Comparison of ENCODE assay signal across 30 mouse cellular contexts in genomic region chr10:89646918-89647317, GRCm38 (mm10). TPM values are rescaled to one million over a fixed set of nuclear protein-coding genes. Genes with fewer than 3 reads are reported as not detected.
"Had no signal": no experiment of that assay in that cellular context is flagged by ENCODE, and none has a peak within 500 bp of the region (broad histone marks: within the 10 kb centered on the region; RNA-seq: fewer than 3 reads in every experiment).

No protein-coding gene starts in this region.

- H3K9me3 ChIP-seq: embryonic facial prominence, embryonic 10.5 days; embryonic facial prominence, embryonic 12.5 days; embryonic facial prominence, embryonic 13.5 days; embryonic facial prominence, embryonic 15.5 days; forebrain, embryonic 10.5 days; forebrain, embryonic 12.5 days; forebrain, embryonic 13.5 days; forebrain, embryonic 15.5 days had no signal

- H3K4me3 ChIP-seq: embryonic facial prominence, embryonic 10.5 days; embryonic facial prominence, embryonic 12.5 days; embryonic facial prominence, embryonic 13.5 days; embryonic facial prominence, embryonic 15.5 days; erythroblast, embryonic 14.5 days; forebrain, embryonic 10.5 days; forebrain, embryonic 12.5 days; forebrain, embryonic 13.5 days; forebrain, embryonic 15.5 days; gastrocnemius, adult 2 months had no signal

- DNase-seq: cerebellum, adult 2 months; cerebellum, adult 8-10 months; cerebellum, adult 9-10 months; cerebellum, adult 9-11 months; cerebellum, postnatal 10 days; cerebellum, postnatal 14 days; cerebellum, postnatal 25 days; cerebellum, postnatal 36 days; embryo, embryonic 11 days; forebrain, postnatal 0 days; gastrocnemius, adult 2 months; gastrocnemius, postnatal 10 days; gastrocnemius, postnatal 14 days; gastrocnemius, postnatal 25 days; gastrocnemius, postnatal 36 days; heart, adult 18-20 months had no signal

- ATAC-seq: forebrain, embryonic 13.5 days; forebrain, embryonic 14.5 days; forebrain, embryonic 15.5 days; forebrain, embryonic 16.5 days; forebrain, postnatal 0 days had no signal

- H3K4me1 ChIP-seq: embryonic facial prominence, embryonic 10.5 days; embryonic facial prominence, embryonic 12.5 days; embryonic facial prominence, embryonic 13.5 days; embryonic facial prominence, embryonic 15.5 days; forebrain, embryonic 10.5 days; forebrain, embryonic 12.5 days; forebrain, embryonic 13.5 days; forebrain, embryonic 15.5 days had no signal

- H3K27ac ChIP-seq: embryonic facial prominence, embryonic 10.5 days; embryonic facial prominence, embryonic 12.5 days; embryonic facial prominence, embryonic 13.5 days; embryonic facial prominence, embryonic 15.5 days; forebrain, embryonic 10.5 days; forebrain, embryonic 12.5 days; forebrain, embryonic 13.5 days; forebrain, embryonic 15.5 days; gastrocnemius, adult 2 months had no signal

- H3K27me3 ChIP-seq: embryonic facial prominence, embryonic 12.5 days; embryonic facial prominence, embryonic 13.5 days; embryonic facial prominence, embryonic 15.5 days; forebrain, embryonic 12.5 days; forebrain, embryonic 13.5 days; forebrain, embryonic 15.5 days had no signal

- H3K9ac ChIP-seq: embryonic facial prominence, embryonic 12.5 days; embryonic facial prominence, embryonic 13.5 days; embryonic facial prominence, embryonic 15.5 days; forebrain, embryonic 12.5 days; forebrain, embryonic 13.5 days; forebrain, embryonic 15.5 days; forebrain, postnatal 0 days had no signal

- H3K4me2 ChIP-seq: embryonic facial prominence, embryonic 12.5 days; embryonic facial prominence, embryonic 13.5 days; embryonic facial prominence, embryonic 15.5 days; forebrain, embryonic 12.5 days; forebrain, embryonic 13.5 days; forebrain, embryonic 15.5 days had no signal

RNA-seq across cellular contexts. Expression of gene Slc17a8, which starts 25.9 kb away (rescaled TPM):
- total RNA-seq: common myeloid progenitor, adult 5-6 weeks; gastrocnemius, adult 2 months; gastrocnemius, adult 8-10 months; gastrocnemius, postnatal 25 days; gastrocnemius, postnatal 36 days; granulocyte monocyte progenitor cell, adult 5-6 weeks; heart, adult 18-20 months had no signal
- polyA plus RNA-seq: embryonic facial prominence, embryonic 13.5 days; erythroblast, embryonic 14.5 days had no signal
